Mouse (Mus musculus) heart, embryonic 11.5 days (tissue): ENCODE results near the gene Fgfrl1. TPM values are rescaled to one million over a fixed set of nuclear protein-coding genes. Genes with fewer than 3 reads are reported as not detected.

ENCODE experiments used
- ATAC-seq: fragments of 200-750 bp; cut with Nextera tagmentation; replicated peaks from 2 replicates; pipeline ENCODE4 v1.8.0; 2017; ENCODE audit warnings: moderate library complexity; ENCODE audit not compliant: insufficient number of reproducible peaks, low FRiP score, low TSS enrichment
- H3K27ac ChIP-seq: fragments of 300-500 bp; sonication (generic); 2 replicates; pipeline ENCODE4 v1.5.1; 2014; ENCODE audit warnings: mild to moderate bottlenecking, low read depth, low read length
- H3K27me3 ChIP-seq: fragments of 300-500 bp; sonication (generic); 2 replicates; pipeline ENCODE4 v1.6.1; 2014; ENCODE audit warnings: mild to moderate bottlenecking, low read length, mixed read lengths; ENCODE audit not compliant: control insufficient read depth, insufficient read depth
- H3K36me3 ChIP-seq: fragments of 300-500 bp; sonication (generic); 2 replicates; pipeline ENCODE4 v1.6.1; 2014; ENCODE audit warnings: mild to moderate bottlenecking, low read length, moderate library complexity, mixed read lengths; ENCODE audit not compliant: control insufficient read depth, insufficient read depth
- H3K4me1 ChIP-seq: fragments of 300-500 bp; sonication (generic); 2 replicates; pipeline ENCODE4 v1.6.1; 2014; ENCODE audit warnings: low read length; ENCODE audit not compliant: control insufficient read depth, insufficient read depth
- H3K4me2 ChIP-seq: fragments of 300-500 bp; sonication (generic); 2 replicates; pipeline ENCODE4 v1.6.1; 2014; ENCODE audit warnings: mild to moderate bottlenecking, moderate library complexity
- H3K4me3 ChIP-seq: fragments of 300-500 bp; sonication (generic); 2 replicates; pipeline ENCODE4 v1.5.1; 2014; ENCODE audit warnings: low read depth, low read length
- H3K9ac ChIP-seq: fragments of 300-500 bp; sonication (generic); 2 replicates; pipeline ENCODE4 v1.6.1; 2014; ENCODE audit warnings: mild to moderate bottlenecking, low read depth, low read length, moderate library complexity
- H3K9me3 ChIP-seq: fragments of 300-500 bp; sonication (generic); replicated peaks from 2 replicates; pipeline ENCODE4 v1.6.1; 2016; ENCODE audit warnings: low read length; ENCODE audit not compliant: control insufficient read depth
- WGBS: fragments of 180-500 bp; shearing (Covaris S2); extraction: QIAGEN DNeasy Blood & Tissue Kit; methylation state at CpG from one replicate; pipeline ENCODE4 v1.1.7; 2014; ENCODE audit not compliant: insufficient replicate concordance; 5-methylcytosine and 5-hydroxymethylcytosine counted together
- polyA plus RNA-seq: library from polyadenylated mRNA; unstranded; fragments of >200 nt; fragmentation: Nextera tagmentation; extraction: Ambion mirVana; gene quantifications from 2 replicates; pipeline ENCODE4 v1.2.1, GENCODE M21; 2014

Fgfrl1 gene
- polyA plus RNA-seq, 1 experiment from 2014 or later = 28.0 TPM

- Histone ChIP-seq H3K4me3 (no peak overlapping the region), H3K4me2 (no peak overlapping the region), H3K9ac (no peak overlapping the region), H3K27me3 (no peaks in the 10 kb centered on the region; the same call in 1 of the 2 replicates), H3K9me3 (no peaks in the 10 kb centered on the region), H3K27ac (no peak overlapping the region), H3K36me3 (0 out of 2 replicates have a peak, but pooled peaks cover under 1% of the 10 kb centered on the region), H3K4me1 (peaks cover 16% of the 10 kb centered on the region; the same call in 1 of the 2 replicates)
- WGBS = 77% methylated on average over 2 of the region's 2 CpGs
- ATAC-seq = no peak
These were observed 20.9 kb downstream of the Fgfrl1 start for GRCm38 (mm10) chr5:108713096-108713495.

GRCm38 (mm10) chr5:108713691-108714090, 21.5 kb downstream of the Fgfrl1 start:
- H3K4me1 ChIP-seq = peaks cover 14% of the 10 kb centered on the region; the same call in 1 of the 2 replicates
- H3K27ac ChIP-seq = peak overlapping the region; percentile 50; the same call in 1 of the 2 replicates
- H3K9me3 ChIP-seq = no peaks in the 10 kb centered on the region
- no peak overlapping the region for H3K4me2 ChIP-seq
- no peak overlapping the region for H3K9ac ChIP-seq
- no peaks in the 10 kb centered on the region for H3K36me3 ChIP-seq
- ATAC-seq = no peak
- H3K4me3 ChIP-seq = no peak overlapping the region
- H3K27me3 ChIP-seq = no peaks in the 10 kb centered on the region; the same call in 1 of the 2 replicates

GRCm38 (mm10) chr5:108714149-108714548, 22.0 kb downstream of the Fgfrl1 start:
- WGBS = 66% methylated on average over 6 of the region's 6 CpGs
- H3K4me2 ChIP-seq = no peak overlapping the region
- no peaks in the 10 kb centered on the region; the same call in 1 of the 2 replicates for H3K27me3 ChIP-seq
- H3K9ac ChIP-seq = no peak overlapping the region
- no peak for ATAC-seq
- peaks cover 14% of the 10 kb centered on the region; the same call in 1 of the 2 replicates for H3K4me1 ChIP-seq
- H3K9me3 ChIP-seq = no peaks in the 10 kb centered on the region
- peak overlapping the region; percentile 50; the same call in 1 of the 2 replicates for H3K27ac ChIP-seq
- no peak overlapping the region for H3K4me3 ChIP-seq
- no peaks in the 10 kb centered on the region for H3K36me3 ChIP-seq

GRCm38 (mm10) chr5:108715974-108716373, 23.8 kb downstream of the Fgfrl1 start:
- H3K4me2 ChIP-seq = no peak overlapping the region
- H3K9ac ChIP-seq = 0 out of 2 replicates have a peak overlapping the region, but pooled peaks have one; percentile 5
- H3K4me1 ChIP-seq = peaks cover 17% of the 10 kb centered on the region; the same call in 1 of the 2 replicates

GRCm38 (mm10) chr5:108718051-108718450, 25.9 kb downstream of the Fgfrl1 start:
- Histone ChIP-seq H3K4me3 (no peak overlapping the region), H3K9ac (no peak overlapping the region), H3K27me3 (no peaks in the 10 kb centered on the region; the same call in 1 of the 2 replicates), H3K27ac (no peak overlapping the region), H3K9me3 (no peaks in the 10 kb centered on the region), H3K36me3 (no peaks in the 10 kb centered on the region), H3K4me1 (peaks cover 17% of the 10 kb centered on the region; the same call in 1 of the 2 replicates), H3K4me2 (no peak overlapping the region)
- ATAC-seq = no peak
- 39% methylated on average over 4 of the region's 4 CpGs for WGBS

More at GRCm38 (mm10) chr5:108715974-108716373, 23.8 kb downstream of the Fgfrl1 start:
- H3K9me3 ChIP-seq = no peaks in the 10 kb centered on the region
- no peak overlapping the region for H3K4me3 ChIP-seq
- WGBS = 71% methylated on average over 1 of the region's 1 CpGs
- no peak for ATAC-seq
- no peaks in the 10 kb centered on the region for H3K36me3 ChIP-seq
- no peak overlapping the region for H3K27ac ChIP-seq
- H3K27me3 ChIP-seq = no peaks in the 10 kb centered on the region; the same call in 1 of the 2 replicates

- H3K27ac ChIP-seq = no peak overlapping the region
- no peak for ATAC-seq
- H3K9ac ChIP-seq = no peak overlapping the region
- 50% methylated on average over 7 of the region's 7 CpGs for WGBS
- no peak overlapping the region for H3K4me3 ChIP-seq
- no peaks in the 10 kb centered on the region for H3K27me3 ChIP-seq
- H3K4me2 ChIP-seq = no peak overlapping the region
- H3K4me1 ChIP-seq = peaks cover 9% of the 10 kb centered on the region; the same call in 1 of the 2 replicates
- H3K9me3 ChIP-seq = no peaks in the 10 kb centered on the region
- H3K36me3 ChIP-seq = no peaks in the 10 kb centered on the region
These were observed 27.6 kb downstream of the Fgfrl1 start for GRCm38 (mm10) chr5:108719761-108720160.

- Histone ChIP-seq H3K27me3 (no peaks in the 10 kb centered on the region), H3K4me3 (no peak overlapping the region), H3K9me3 (no peaks in the 10 kb centered on the region), H3K4me1 (0 out of 2 replicates have a peak, but pooled peaks cover 3% of the 10 kb centered on the region), H3K27ac (no peak overlapping the region), H3K9ac (no peak overlapping the region), H3K4me2 (no peak overlapping the region), H3K36me3 (no peaks in the 10 kb centered on the region)
- ATAC-seq = no peak
- 40% methylated on average over 2 of the region's 2 CpGs for WGBS
These were observed 31.8 kb downstream of the Fgfrl1 start for GRCm38 (mm10) chr5:108724006-108724405.

GRCm38 (mm10) chr5:108726557-108727248, 34.5 kb downstream of the Fgfrl1 start:
- Histone ChIP-seq H3K4me2 (no peak overlapping the region), H3K9ac (no peak overlapping the region), H3K36me3 (no peaks in the 10 kb centered on the region), H3K4me1 (no peaks in the 10 kb centered on the region), H3K4me3 (no peak overlapping the region), H3K27ac (no peak overlapping the region), H3K27me3 (no peaks in the 10 kb centered on the region), H3K9me3 (no peaks in the 10 kb centered on the region)
- 24% methylated on average over 5 of the region's 5 CpGs for WGBS
- peak; percentile 78 for ATAC-seq
